Mouse (Mus musculus) inflammation-experienced regulatory T-cells, adult 6 months (primary cell): ENCODE measurements around the gene Galnt17. TPM values are rescaled to one million over a fixed set of nuclear protein-coding genes. Genes with fewer than 3 reads are reported as not detected.

Experiments
- ATAC-seq: one replicate; pipeline ENCODE4 v1.8.0; 2017
- polyA plus RNA-seq, 3 experiments: library from polyadenylated mRNA; unstranded; fragments of 100-300 nt; shearing (Covaris generic); gene quantifications; one replicate each; pipeline ENCODE4 v1.2.1; 2017

The Galnt17 gene
- polyA plus RNA-seq, 3 experiments from 2014 or later, result not detected

- no peak for ATAC-seq
Measured at GRCm38 (mm10) chr5:131241689-131242088, 66.6 kb downstream of the Galnt17 start.

- no peak for ATAC-seq
Measured at GRCm38 (mm10) chr5:131239813-131240212, 68.5 kb downstream of the Galnt17 start.

GRCm38 (mm10) chr5:131236906-131237305 lies 71.4 kb downstream of the Galnt17 start:
- ATAC-seq, result no peak

- no peak for ATAC-seq
Measured at GRCm38 (mm10) chr5:131233828-131234227, 74.5 kb downstream of the Galnt17 start.

- ATAC-seq, result no peak
Measured at GRCm38 (mm10) chr5:131231060-131231459, 77.2 kb downstream of the Galnt17 start.

GRCm38 (mm10) chr5:131229744-131230143 lies 78.6 kb downstream of the Galnt17 start:
- ATAC-seq, result no peak

- ATAC-seq, result no peak
Measured at GRCm38 (mm10) chr5:131223416-131223815, 84.9 kb downstream of the Galnt17 start.

- no peak for ATAC-seq
Measured at GRCm38 (mm10) chr5:131222498-131223244, 85.6 kb downstream of the Galnt17 start.

- ATAC-seq, result no peak
Measured at GRCm38 (mm10) chr5:131218221-131218620, 90.1 kb downstream of the Galnt17 start.

- no peak for ATAC-seq
Measured at GRCm38 (mm10) chr5:131211618-131212017, 96.7 kb downstream of the Galnt17 start.

- ATAC-seq, result no peak
Measured at GRCm38 (mm10) chr5:131201146-131201545, 107.2 kb downstream of the Galnt17 start.

- ATAC-seq, result no peak
Measured at GRCm38 (mm10) chr5:131192311-131192710, 116.0 kb downstream of the Galnt17 start.

- no peak for ATAC-seq
Measured at GRCm38 (mm10) chr5:131184566-131184965, 123.7 kb downstream of the Galnt17 start.

GRCm38 (mm10) chr5:131181231-131181630 lies 127.1 kb downstream of the Galnt17 start:
- ATAC-seq, result no peak

GRCm38 (mm10) chr5:131180756-131181155 lies 127.5 kb downstream of the Galnt17 start:
- ATAC-seq, result no peak

GRCm38 (mm10) chr5:131177851-131178250 lies 130.4 kb downstream of the Galnt17 start:
- no peak for ATAC-seq

- no peak for ATAC-seq
Measured at GRCm38 (mm10) chr5:131177168-131177567, 131.1 kb downstream of the Galnt17 start.

GRCm38 (mm10) chr5:131169186-131169585 lies 139.1 kb downstream of the Galnt17 start:
- no peak for ATAC-seq

- no peak for ATAC-seq
Measured at GRCm38 (mm10) chr5:131167366-131167765, 140.9 kb downstream of the Galnt17 start.

GRCm38 (mm10) chr5:131165681-131166080 lies 142.6 kb downstream of the Galnt17 start:
- ATAC-seq, result no peak

- no peak for ATAC-seq
Measured at GRCm38 (mm10) chr5:131157866-131158265, 150.4 kb downstream of the Galnt17 start.

- no peak for ATAC-seq
Measured at GRCm38 (mm10) chr5:131156323-131156722, 152.0 kb downstream of the Galnt17 start.

- no peak for ATAC-seq
Measured at GRCm38 (mm10) chr5:131142606-131143005, 165.7 kb downstream of the Galnt17 start.

GRCm38 (mm10) chr5:131134809-131135208 lies 173.5 kb downstream of the Galnt17 start:
- no peak for ATAC-seq
